Mouse (Mus musculus) olfactory bulb, adult 2 months (tissue): ENCODE data around the gene Zfp583.

Experiments
- CTCF ChIP-seq: fragments of 200-500 bp; IDR thresholded peaks from 2 replicates; pipeline ENCODE4 v1.5.1; 2012; ENCODE audit warnings: low read depth, mild to moderate bottlenecking, low read length, moderate library complexity; ENCODE audit not compliant: insufficient read depth
- POLR2A ChIP-seq: fragments of 200-500 bp; IDR thresholded peaks from 2 replicates; pipeline ENCODE4 v1.6.1; 2012; ENCODE audit warnings: mild to moderate bottlenecking, low read depth, low read length, moderate library complexity; ENCODE audit not compliant: insufficient read depth

DNA sequence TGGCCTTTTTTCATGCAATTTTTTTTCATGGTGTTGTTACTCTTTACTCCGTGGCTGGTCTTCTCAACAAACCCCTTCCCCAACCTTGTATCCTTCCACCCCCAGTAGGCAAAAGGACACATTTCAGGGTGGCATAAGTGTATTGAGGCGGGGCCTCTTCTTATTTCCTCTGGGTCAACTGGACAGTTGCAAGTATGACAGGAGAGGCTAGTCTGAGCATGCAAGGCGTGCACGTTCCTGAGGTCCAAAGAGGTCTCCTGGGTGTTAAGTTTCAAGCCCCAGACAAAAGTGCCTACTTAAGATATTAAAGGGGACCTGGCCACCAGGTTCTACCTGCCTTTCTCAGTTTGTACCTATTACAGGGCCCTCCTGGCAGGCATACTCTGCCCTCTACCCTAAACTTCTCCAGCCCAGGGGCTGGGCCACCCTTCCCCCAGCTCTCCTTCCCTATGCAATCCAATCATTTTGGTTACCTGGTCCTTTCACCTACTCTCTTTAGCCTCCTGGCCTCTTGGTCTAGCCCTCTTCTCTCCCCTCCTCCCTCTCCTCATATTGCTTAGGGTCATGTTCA lies 46.6 kb downstream of the Zfp583 start:
- TF ChIP-seq CTCF, result no peak
- TF ChIP-seq POLR2A, result no peak
